Mouse (Mus musculus): ENCODE measurements around the gene Glt8d2.
"Not testable (repeated sequence)": the region's sequence is repeated elsewhere in the genome, so short reads cannot be mapped to it uniquely, and the experiment has no call there.

Gene Glt8d2

DNA sequence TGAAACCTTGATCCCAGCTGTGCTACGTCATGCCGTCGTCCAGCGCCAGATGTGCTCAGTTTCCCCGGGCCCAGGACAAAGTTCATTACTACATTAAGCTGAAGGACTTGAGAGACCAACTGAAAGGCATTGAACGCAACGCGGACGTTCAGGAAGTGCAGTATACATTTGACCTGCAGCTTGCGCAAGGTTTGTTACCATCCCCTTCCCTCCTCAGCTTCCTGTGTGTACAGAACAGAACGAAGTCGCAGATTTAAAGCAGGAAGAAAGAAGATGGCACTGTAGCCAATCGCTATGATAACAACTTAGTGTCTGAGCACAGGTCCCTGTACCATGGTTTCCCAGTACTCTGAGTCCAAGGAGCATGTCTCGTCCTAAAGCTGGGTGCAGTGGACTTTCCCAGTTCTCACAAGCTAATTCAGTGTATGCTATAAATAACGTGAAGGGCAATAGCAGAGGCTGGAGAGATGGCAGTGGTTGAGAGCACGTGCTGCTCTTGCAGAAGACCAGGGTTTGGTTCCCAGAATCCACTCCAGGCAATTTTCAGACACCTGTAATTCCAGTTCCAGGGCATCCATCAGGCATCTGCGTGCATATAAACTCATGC lies 43.1 kb downstream of the Glt8d2 start:
- no peak for DNase-seq (ENCODE audit: low spot score in 2 of 2)

DNA sequence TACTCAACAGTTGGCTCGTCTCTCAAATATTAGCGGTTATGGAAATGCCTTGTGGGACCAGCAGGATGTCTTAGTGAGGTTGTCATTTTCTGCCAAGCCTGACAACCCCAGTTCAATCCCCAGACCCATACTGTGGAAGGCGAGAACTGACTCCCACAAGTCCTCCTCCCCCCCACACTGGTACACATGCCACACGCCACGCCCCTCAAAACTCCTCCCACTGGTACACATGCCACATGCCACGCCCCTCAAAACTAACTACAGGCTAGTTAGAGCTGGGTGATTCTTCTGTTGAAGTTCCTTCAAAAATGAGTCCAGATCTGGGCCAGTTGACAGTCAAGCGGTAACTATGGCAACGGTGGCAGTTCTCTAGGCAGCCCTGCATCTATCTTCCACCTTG lies 44.4 kb downstream of the Glt8d2 start:
- no peak for DNase-seq (ENCODE audit: low spot score in 2 of 2)

DNA sequence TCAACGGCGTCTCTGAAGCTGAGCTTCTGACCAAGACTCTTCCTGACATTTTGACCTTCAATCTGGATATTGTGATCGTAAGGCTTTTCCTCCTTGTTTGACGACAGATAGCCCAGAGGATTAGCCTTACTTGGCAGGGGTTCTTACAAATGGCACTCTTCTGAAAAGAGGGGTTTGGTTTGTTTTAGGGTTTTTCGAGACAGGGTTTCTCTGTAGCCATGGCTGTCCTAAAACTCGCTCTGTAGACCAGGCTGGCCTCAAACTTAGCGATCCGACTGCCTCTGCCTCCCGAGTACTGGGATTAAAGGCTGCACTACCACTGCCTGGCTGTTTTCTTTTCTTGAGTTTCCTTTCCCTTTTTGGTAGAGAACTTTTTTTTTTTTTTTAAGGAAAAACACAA lies 49.0 kb downstream of the Glt8d2 start:
- DNase-seq (ENCODE audit: low spot score in 2 of 2): no peak

DNA sequence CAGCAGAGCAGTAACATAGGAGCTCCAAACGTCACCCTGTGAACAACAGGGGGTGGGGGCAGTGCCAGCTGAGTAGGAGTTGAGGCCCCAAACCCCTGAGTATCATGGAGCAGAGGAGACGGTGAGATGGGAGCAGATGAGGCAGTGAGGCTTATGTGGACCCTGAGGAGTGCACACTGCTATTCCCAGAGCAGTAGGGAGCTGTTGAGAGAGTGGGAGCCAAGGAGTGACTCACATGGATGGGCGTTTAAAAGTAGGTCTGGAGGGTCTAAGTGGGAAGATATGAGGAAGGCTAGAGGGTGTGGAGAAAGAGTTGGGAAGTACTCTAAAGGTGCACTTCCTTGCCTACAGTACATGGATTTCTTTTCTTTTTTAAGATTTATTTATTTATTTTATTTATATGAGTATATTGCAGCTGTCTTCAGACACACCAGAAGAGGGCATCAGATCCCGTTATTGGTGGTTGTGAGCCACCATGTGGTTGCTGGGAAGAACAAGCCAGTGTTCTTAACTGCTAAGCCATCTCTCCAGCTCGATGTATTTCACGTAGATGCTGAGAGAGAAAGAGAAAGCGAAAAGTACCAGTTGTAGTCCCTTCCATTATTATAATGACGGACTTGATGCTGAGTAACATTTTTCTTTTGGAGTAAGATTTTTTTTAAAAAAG lies 51.3 kb downstream of the Glt8d2 start:
- DNase-seq (ENCODE audit: low spot score in 2 of 2): no peak

DNA sequence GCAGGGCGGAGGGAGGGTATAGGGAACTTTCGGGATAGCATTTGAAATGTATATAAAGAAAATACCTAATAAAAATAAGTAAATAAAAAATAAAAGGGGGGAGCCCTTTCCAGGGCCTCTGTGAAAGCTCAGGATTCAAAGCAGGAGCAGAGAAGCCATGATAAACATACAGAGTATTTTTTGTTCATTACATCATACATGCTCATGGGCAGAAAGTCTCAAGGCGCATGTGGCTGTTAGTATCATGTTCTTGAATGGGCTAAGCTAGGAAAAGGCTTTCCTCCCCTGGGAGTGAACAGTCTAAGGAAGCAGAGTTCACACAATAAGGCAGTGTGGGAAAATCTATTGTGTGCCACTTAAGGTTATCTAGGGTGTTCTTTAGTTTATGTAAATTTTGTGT lies 54.1 kb downstream of the Glt8d2 start:
- DNase-seq (ENCODE audit: low spot score in 2 of 2): no peak

DNA sequence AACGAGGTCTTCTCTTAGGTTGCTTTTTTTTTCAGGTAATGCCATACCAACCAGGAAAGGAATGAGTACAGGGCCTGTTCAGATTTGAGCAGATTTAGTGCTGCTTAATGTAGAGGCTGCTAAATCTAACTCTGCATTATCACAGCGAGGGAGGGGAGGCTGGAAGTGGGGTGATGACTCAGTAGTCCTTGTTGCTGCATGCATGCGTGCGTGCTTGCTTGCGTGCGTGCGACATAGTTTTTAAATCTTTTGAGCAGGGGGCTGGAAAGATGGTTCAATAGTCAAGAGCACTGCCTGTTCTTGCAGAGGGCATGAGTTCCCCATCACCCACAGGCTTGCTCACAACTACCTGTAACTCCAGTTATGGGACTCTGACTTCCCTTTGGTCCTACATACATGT lies 56.1 kb downstream of the Glt8d2 start:
- DNase-seq (ENCODE audit: low spot score in 2 of 2): no peak

DNA sequence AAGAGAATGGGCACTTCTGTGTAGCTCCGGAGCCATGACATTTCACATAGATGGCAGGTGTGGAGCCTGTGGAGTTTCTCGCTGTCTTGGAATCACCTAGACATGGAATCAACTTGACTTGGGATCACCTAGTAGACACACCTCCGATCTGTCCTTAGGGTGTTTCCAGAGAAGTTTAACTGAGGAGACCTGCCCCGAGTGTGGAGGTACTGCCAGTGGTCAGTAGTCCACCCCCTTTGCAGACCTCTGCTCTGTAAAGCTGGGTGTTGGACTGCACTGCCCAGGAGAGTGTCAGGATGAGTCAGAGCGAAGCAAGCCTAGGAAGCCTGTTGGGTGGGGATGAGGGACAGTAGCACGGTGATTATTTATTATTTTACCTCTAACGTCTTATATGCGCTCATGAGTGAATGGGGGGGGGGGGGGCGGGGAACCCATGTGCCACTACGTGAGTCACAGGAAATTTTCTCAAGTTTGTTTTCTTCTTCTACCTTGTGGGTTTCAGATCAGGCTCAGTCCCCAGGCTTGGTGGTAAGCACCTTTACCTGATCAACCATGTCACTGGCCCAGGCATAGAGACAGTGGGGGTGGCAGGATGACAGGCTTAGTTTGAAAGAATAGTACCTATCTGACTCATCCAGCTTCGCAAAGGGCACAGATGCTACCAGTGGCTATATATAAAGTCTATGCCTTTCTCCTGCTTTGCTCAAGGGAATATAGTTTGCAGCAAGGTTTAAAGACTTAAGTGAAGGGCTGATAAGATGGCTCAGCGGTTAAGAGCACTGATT lies 57.8 kb downstream of the Glt8d2 start:
- DNase-seq (ENCODE audit: low spot score in 2 of 2): no peak

DNA sequence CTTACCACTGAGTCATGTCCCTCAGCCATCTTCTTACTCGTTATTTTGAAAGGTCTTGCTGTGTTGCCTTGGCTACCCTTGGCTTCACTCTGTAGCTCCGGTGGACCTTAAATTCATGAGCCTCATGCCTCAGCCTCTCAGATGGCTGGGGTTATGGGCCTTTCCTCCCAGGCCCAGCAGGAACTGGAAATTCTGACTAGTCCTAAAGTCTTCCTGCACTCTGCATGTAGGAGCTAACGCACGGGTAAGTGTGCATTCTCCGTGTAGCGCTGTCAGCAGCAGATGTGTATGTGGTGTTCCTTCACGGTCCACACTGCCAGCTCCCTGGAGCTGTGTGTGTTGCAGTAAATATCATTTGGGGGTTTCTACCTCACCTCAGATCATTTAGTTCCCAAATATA lies 59.3 kb downstream of the Glt8d2 start:
- DNase-seq (ENCODE audit: low spot score in 2 of 2): no peak

DNA sequence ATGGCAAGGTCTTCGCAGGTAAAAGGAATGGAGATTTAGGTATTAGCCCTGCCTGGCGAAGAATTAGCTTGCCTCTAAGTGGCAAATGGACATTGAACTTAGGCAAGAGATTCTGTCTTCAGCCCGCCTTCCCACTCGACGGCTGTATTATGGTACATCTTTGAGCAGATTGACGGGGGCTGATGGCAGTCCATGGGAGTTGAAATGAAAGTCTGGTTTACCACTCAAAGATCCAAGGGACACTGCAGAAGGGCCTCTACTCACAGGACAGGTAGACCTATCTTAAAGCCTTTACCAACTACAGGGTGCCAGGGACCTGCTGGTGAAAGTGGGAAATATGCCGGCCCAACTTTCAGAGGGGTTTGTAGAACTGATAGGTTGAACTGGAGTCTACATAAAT lies 60.0 kb downstream of the Glt8d2 start:
- DNase-seq (ENCODE audit: low spot score in 2 of 2): no peak

DNA sequence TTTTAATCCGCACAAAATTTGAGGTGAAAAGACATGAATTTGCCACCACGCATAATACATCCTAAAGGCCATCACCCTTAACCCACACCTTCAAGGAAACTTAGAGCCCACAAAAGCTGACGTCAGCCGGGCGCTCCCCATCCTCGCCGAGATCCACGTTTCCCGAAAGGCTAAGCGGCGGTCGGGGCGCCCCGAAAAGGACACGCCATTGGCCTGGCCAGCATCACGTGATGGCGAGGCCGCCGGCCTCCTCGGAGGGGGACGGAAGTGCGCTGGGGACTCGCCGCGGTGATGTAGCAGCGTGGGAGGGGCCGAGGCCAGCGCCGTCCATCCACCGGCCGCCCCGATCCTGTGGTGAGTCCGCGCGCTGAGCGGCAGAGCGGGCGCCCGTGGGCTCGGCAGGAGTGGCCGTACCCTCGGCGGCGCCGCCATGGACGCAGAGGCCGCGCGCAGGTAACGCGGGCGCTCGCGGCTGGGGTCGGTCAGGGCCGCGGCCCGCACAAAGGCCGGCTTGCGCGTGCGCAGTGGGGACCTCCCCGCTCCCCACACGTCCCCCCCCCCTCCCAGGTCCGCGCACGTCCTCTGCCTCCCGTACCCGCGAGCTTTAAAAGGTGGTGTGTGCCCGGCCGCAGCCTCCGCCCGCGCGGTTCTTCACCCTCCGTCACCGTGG lies 60.7 kb downstream of the Glt8d2 start, which contains the start of gene Tdg:
Tdg (plus strand) TSS at position 243 of the 670 bp plus-strand sequence.
- DNase-seq (ENCODE audit: low spot score in 2 of 2): peak; percentile 74 to 89

DNA sequence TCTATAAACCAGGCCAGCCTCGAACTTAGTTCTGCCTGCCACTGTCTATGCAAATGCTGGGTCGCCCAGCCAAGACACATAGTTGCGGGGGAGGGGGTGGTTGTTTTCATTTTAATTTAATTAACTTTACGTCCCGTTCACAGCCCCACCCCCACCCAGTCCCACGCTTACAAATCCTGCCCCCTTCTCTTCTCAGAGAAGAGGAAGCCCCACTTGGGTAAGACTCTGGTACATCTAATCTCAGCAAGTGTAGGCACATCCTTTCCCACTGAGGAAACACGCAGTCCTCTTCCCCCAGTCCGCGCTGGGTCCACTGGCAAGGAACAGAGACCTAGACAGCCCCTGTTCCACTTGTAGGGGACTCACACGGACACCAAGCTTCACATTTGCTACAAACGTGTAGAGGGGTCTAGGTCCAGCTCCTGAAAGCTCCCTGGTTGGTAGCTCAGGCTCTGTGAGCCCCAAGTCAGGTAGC lies 61.3 kb downstream of the Glt8d2 start:
- DNase-seq (ENCODE audit: low spot score in 2 of 2): no peak

DNA sequence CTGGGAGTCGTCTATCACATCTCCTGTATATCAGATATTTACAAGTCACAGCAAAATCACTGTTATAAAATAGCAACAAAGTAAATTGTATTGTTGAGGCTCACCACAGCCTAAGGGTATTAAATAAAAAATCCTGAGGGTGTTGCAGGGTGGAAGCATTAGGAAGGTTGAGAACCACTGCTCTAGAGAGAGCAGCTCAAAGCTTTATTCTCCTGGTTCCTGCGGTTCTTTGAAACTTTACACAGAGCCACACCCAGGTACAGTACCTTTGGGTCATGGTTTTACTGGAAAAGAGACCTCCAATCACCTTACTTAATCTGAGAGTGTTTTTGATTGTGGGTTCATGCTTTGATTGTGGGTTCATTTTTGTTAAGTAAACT lies 66.9 kb downstream of the Glt8d2 start:
- not testable (repeated sequence) for DNase-seq (ENCODE audit: low spot score in 2 of 2)

DNA sequence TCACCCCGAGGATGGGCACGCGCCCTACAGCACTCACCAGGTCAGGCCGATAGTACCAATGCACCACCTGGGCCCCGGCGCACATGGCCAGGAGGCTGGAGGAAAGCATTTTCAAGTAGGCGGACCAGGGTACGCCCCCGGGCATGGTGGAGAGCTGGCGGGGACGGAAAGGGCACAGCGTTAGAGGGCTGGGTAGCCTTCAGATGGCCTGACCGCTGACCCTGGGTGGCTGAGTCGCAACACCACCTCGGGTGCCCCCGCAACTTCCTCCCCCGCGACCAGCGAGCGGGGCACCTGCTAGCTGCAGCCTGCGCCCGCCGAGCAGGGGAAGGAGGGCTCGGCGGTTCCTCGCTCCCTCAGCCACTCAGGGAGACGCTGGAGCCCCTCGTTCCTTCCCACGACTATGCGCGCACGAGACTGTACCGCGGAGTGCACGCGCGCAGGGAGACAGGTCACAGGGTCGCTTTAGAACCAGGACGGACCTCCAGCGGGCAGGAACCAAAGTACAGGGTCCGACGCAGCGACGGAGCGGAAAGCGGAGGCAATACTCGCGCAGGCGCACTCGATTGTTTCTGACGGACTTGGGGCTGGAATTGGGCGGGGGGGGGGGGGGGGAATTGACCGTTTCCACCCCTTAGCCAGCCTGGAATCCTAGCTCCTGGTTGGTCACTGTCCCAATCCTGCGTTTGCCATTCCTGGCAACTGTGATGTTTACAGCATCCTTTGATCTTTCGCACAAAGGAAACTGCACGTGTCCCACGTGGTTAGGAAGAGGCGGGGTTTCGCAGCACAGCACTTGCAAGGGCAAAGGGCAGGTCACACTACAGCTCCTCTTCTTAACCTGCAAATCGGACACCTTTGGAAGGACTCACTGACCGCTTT lies 67.5 kb downstream of the Glt8d2 start, which contains the start of gene 1190007I07Rik:
1190007I07Rik (minus strand) TSS at position 558 of the 882 bp plus-strand sequence.
- DNase-seq (ENCODE audit: low spot score in 2 of 2): peak; percentile 68 to 82

DNA sequence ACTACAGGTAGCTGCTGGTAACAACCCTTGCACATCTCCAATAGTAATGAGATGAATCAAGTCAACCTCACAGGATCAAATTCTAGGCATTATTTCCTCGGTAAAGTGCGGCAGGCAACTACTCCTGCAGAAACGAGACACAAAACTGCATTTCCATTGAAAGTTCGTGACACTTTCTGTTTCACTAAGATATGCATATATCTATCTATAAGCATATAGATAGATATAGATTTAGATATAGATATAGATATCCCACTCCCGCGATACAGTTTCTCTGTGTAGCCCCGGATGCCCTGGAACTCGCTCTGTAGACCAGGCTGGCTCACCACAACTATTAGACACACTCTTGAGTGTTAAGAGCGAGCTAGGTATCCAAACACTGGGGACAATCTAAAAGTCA lies 68.2 kb downstream of the Glt8d2 start:
- no peak for DNase-seq (ENCODE audit: low spot score in 2 of 2)
